Mouse (Mus musculus): ENCODE data around the gene Rps12-ps3.

- no peak for TF ChIP-seq CTCF (IDR thresholded peaks at IDR 0.05; ENCODE audit: low read depth, low read length)
- TF ChIP-seq POLR2A (IDR thresholded peaks at IDR 0.05; ENCODE audit: insufficient read depth, low read length), result no peak
Measured at GRCm38 (mm10) chr19:59315308-59315707, 6.8 kb upstream of the Rps12-ps3 start.

All from ES-Bruce4 (cell line).